Mouse (Mus musculus): Measurements from ENCODE around the gene Rhog.

- TF ChIP-seq CTCF (IDR thresholded peaks at IDR 0.05; ENCODE audit: extremely low read depth, insufficient read depth, low read length): no peak
- TF ChIP-seq POLR2A (IDR thresholded peaks at IDR 0.05; ENCODE audit: extremely low read depth, insufficient read depth, low read length): no peak
These were observed 63.5 kb downstream of the Rhog start for GRCm38 (mm10) chr7:102192356-102192755.
